Mouse (Mus musculus) left cerebral cortex, adult 18-20 months (tissue): ENCODE results near the gene Kank4. TPM values are rescaled to one million over a fixed set of nuclear protein-coding genes. Genes with fewer than 3 reads are reported as not detected.
"Not testable (repeated sequence)": the region's sequence is repeated elsewhere in the genome, so short reads cannot be mapped to it uniquely, and the experiment has no call there.

Experiments used
- DNase-seq, 2 experiments: peaks; one replicate each; pipeline ENCODE4 v3.0.0; 2021 to 2022; ENCODE audit warnings: low spot score in 2 of 2, mixed read lengths in 1 of 2
- total RNA-seq, 2 experiments: library from RNA; stranded (reverse); gene quantifications; 2 replicates each; pipeline ENCODE4 v1.2.3; 2021

The Kank4 gene
- total RNA-seq, 2 experiments from 2014 or later = 3.8 to 4.4 TPM

- no peak for DNase-seq
Measured at GRCm38 (mm10) chr4:98834782-98835181, 17.4 kb upstream of the Kank4 start.

DNA sequence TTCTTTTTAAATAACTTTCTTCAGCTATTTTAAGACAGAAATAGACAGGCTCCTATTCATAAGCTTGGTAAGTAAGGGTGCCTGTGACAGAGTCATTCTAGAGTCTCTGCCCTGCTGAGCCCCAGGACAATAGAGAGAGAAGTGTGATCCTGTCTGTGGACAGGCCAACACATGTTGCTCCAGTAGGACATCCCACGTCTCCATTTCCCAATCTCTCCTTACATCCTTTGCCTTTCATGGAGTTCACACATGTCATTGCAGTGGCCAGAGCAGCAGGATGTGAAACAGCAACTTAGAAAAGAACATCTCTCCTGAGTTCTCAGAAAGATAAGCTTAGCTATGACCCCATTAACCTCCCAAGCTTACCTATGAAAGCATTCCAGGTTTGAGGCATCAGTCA, 14.4 kb upstream of the Kank4 start:
- no peak for DNase-seq

GRCm38 (mm10) chr4:98826701-98827100, 9.4 kb upstream of the Kank4 start:
- no peak for DNase-seq

DNA sequence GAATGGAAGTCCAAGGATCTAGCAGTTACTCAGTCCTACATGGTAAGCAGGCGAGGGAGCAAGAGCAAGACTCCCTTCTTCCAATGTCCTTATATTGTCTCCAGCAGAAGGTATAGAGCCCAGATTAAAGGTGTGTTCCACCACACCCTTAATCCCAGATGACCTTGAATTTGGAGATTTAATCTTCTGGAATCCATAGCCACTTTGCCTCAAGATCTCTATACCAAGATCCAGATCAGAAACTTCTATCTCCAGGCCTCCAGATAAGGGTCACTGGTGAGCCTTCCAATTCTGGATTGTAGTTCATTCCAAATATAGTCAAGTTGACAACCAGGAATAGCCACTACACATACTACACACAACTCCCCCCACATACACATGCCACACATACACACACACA, 6.4 kb upstream of the Kank4 start, which contains the start of gene I0C0044D17Rik:
TSS of gene I0C0044D17Rik (minus strand) at position 101 of the 400 bp plus-strand sequence.
- not testable (repeated sequence) for DNase-seq

DNA sequence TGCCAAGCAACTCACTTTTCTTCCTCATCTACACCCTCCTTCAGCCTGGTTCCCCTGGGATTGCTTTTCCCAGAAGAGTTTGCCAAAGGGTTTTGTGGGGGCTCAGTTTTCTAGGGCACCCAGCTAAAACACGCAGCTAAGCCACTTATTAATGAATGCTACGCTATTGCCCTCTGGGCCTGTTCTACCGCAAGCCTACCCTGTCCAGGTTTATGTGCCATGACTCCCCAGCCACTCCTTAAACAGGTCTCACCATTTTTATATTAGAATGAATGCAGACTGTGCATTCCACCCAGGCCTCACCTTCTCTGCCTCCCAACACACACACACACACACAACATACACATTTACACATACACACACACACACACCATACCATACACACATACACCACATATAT, 5.7 kb upstream of the Kank4 start:
- DNase-seq = no peak

DNA sequence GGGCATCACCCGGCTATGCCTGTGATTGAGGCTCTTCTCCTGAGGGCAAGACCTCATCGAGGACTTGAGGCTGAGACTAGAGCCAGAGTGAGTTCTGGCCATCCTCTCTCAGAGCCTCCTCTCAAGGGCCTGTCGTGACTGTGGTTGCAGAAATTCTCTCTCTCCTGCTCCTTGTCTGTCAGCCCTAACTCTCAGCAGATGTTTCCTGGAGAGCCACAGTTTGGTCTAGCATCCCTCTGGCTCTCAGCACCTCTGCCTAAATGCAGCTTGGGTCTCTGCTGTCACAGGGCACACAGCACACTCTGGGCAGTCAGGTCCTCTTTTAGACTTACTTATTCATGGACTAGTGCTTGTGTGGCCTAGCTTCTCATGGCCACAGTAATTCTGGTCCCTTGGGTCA, 5.1 kb upstream of the Kank4 start:
- DNase-seq = no peak

DNA sequence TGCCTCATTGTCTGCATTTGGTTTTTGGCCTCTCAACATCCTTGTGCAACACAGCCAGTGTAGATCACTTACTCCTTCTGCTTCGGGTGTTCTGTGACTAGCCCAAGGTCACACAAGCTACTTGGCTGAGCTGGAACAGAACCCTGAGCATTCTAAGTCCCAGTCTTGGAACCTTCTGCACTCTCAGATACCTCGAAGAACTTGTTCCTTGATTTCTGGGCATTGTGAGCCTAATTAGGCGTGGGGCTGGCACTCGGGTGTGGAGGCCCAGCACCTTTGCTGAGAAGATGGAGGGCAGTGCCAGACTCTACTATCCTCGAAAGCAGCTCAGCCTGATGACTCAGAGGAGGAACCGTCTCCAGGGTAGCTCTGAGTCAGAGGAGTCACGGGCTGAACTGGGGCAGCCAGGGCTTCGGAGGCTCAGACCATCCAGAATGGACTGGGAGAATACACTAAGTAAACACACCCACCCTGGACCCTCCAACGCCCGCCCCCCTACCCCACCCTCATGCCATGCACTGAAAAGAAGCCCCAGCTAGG, 1.9 kb upstream of the Kank4 start:
- no peak for DNase-seq

- DNase-seq = no peak
Measured at GRCm38 (mm10) chr4:98816807-98817183, 542 bp downstream of the Kank4 start.

DNA sequence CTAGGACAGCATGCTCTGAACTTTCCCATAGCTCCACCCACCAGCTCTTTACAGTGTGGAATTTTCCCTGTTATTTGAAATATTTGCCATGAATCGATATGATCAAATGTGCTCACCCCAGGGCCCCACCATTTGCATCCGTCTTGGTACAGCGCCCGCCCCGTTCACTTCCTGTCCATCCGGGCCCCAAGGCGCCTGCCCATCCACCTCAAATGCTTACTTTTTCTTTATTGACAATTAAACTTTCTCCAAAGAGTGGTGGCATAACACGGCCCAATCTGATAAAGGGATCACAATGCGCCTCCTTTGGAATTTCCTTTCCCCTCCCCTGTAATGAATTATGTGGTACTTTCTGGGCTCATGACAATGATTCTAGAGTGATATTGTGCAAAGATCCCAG, 11.0 kb downstream of the Kank4 start:
- no peak for DNase-seq

- no peak for DNase-seq
Measured at GRCm38 (mm10) chr4:98805291-98806048, 11.9 kb downstream of the Kank4 start.

GRCm38 (mm10) chr4:98804476-98805134, 12.7 kb downstream of the Kank4 start:
- DNase-seq = no peak

DNA sequence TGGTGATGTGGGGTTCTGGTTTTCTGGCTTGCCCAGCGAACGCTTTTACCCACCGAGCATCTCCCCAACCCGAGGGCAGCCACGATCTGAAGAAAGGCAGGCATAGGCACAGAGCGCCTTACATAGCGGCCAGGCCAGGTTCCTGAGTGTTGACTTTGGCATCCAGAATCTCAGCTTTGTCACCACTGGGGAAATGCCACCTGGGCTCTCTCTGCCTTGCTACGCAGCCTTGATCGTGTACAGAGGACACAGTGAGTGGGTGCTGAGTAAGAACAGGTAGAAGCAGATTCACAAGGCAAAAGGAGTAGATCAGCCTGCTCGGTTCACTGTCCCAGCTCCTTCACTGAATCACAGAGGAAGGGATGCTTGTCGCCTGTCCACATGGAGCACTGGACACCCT, 15.6 kb downstream of the Kank4 start:
- DNase-seq = no peak

- DNase-seq = no peak
Measured at GRCm38 (mm10) chr4:98800824-98801223, 16.5 kb downstream of the Kank4 start.

DNA sequence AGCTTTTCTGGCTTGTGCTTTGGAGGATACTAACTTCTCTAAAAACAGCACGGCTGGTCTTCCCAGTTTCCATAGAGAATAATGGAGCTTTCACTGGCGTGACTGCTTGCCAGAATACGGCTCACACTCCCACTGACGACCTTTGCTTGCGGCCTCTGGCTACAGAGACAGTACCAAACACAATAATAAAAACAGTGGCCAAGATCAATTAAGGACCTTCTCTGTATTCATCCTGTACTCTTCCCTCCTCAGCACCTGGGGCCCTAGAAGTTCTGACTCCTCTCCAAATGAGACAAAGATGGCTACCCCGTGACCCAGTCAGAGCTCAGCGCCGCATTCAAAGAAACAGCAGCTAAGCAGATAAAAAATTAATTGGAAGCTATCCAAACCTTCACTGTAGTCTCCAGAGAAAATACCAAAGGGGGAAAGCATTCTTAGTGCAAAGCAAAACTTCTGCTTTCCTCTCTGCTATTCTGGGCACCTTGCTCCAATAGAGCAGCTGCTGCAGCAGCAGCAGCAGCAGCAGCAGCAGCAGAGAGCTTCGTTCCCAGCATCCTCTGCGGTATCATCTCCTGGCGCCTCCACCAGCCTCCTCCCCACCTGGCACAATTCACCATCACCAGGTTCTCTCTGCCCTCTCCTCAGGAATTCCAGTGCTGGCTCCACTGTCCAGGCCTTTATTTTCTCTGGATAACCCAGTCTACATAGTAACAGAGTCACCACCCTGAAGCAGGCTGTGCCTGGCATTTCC, 20.6 kb downstream of the Kank4 start:
- DNase-seq = no peak

DNA sequence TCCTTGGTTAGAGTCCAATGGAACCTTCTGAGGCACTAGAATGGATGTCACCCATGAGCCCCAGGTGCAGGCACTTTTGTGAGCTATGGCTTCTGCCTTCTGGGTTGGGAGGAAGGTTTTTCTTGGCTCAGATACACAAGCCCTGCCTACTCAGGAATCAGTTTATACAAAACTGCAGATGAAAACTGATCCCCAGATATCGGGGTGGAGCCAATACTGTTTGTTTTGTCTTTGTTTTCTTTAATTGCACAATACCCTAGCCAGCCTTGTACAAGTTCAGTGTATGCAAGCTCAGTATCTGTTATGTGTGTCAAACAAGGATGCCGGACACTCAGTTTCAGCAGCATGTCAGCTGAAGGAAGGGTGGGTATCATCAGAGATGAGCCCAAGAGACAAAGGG, 22.1 kb downstream of the Kank4 start:
- DNase-seq = no peak

DNA sequence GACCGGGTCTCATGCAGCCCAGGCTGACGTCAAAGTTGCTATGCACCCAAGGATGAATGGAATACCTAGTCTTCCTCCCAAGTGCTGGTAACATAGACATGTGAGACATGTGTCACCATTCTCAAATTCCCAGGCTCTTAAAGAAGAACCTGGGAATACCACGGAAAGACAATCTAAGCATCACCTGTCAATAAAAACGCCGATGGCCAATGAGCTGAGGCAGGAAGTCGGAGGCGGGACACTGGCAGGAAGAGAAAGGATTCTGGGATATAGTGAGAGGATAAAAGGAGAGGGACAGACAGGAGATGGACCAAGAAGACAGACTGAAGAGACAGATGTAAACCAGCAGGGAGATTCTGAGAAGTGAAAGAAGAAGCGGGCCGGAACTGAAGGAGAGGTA, 23.9 kb downstream of the Kank4 start:
- DNase-seq = no peak

DNA sequence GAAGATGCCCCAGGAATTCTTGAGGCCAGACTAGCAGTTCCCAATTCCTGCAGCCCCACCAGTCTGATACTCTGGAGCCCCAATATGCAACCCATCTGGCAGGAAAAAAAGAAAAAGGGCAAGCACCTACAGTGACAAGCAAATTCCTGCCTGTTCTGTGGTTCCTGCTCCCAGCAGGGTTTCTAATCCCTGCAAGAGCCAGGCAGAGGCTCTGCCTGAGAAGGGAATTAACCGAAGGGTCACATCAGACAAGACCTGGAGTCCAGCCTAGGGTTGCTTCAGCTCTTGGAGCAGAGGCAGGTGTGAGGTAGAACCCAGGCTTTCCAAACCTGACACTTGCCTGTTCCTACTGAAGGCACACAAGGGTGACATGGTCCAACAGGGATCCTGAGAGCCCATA, 26.6 kb downstream of the Kank4 start:
- no peak for DNase-seq

DNA sequence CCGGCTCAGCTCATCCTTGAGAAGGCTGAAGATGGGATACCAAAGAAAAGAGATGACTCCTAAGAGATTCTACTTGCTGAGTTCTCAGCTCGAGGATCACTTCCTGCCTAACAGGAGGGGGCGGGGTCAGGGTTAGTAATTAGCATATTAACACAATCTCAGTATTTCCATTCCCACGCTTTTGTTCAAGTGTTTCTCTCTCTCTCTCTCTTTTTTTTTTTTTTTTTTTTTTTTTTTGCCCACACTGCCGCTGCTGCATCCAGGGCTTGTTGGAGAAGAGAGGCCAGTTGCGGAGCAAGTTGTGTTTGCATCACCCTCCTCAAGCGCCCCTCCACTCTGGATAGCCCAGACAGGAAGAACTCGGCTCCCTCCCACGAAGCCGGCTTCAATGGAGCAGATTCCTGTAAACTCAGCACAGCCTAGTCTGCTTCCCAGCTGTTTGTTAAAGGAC, 27.5 kb downstream of the Kank4 start:
- DNase-seq = no peak

DNA sequence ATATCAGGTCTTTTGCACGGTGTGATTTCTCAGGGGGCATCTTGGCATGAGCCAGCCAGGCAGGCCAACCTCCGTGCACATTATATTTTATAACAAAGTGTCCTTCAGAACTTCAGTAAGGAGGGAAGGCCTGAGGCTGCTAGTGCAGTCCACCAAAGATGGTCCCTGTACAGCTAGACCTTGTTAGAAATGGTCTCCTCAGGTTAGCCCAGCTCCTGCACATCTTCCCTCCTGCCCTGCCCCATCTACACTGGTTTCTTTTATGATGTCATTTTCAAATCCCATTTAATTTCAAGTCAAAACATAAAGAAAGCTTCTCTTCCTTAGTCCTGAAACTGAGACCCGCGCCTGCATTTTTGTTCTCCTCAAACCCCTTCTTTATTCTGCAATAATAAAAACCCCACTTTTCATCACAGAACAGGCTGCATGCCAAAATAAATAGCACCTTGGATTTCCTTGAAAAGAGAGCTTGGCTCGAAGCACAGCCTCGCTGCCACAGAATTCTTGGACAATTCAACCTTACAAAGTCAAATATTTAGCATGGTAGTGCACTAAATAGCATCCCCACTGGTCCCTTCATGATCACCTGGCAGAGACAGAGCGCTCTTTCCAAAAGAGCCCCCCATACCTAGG, 28.1 kb downstream of the Kank4 start:
- DNase-seq = no peak

DNA sequence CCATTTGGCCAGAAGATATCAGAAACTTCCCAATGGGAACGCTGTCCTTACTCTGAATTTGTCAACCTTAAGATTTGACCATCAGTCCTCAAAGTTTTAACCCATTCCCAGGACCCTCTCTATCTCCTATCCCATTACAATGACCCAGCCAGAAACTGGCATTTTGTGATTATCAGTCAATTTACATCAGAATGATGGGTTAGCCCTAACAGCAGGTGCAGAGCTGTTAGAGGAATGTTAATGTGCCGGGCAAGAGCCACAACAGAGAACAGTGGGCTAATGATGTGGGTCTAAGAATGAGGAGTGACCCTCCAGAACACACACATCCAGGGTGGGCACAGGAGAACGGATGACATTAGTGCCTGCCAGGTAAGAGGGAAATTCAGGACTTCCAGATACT, 31.1 kb downstream of the Kank4 start:
- no peak for DNase-seq

GRCm38 (mm10) chr4:98785851-98786250, 31.5 kb downstream of the Kank4 start:
- DNase-seq = no peak
